Mouse (Mus musculus) splenic B cell, adult 2 months (primary cell): Measurements from ENCODE around the gene Tgif1.

ENCODE experiments used
- DNase-seq: peaks from one replicate; pipeline ENCODE4 v3.0.0-alpha.2; 2011; ENCODE audit warnings: low read depth, low spot score
- H3K27me3 ChIP-seq: 2 replicates; pipeline ENCODE4 v1.6.1; 2012; ENCODE audit warnings: mild to moderate bottlenecking, low read length, moderate library complexity, mixed read lengths; ENCODE audit not compliant: control insufficient read depth, poor library complexity, insufficient read depth, severe bottlenecking
- H3K36me3 ChIP-seq: 2 replicates; pipeline ENCODE4 v1.6.1; 2012; ENCODE audit warnings: mild to moderate bottlenecking, low read length, moderate library complexity, mixed read lengths; ENCODE audit not compliant: control insufficient read depth, poor library complexity, insufficient read depth, severe bottlenecking

Tgif1 gene

DNA sequence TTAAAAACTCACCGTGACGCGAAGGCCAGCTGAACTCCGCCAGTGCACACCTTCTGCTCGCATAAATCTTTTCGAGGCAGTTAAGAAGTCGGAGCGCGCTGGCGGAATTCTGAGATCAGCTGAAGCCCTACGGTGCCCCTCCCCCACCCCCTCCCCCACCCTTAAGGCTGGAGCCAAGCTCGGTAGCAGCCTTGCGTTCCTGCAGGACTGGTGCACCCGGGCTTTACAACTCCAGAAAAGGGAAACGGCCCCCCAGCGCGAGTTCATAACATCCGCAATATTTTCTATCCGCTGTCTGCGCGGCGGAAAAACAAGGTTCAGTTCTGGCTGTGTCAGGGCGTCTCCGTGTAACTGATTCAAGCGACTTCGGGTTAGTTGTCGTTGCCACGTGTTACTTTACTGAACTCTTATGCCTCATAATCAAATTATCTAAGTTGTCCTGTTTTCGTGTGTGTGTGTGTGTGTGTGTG, at the start of gene Tgif1:
Gene Tgif1 (minus strand): TSS at position 111 of the 470 bp plus-strand sequence.
- Histone ChIP-seq H3K36me3 (no peaks in the 10 kb centered on the region), H3K27me3 (no peaks in the 10 kb centered on the region)
- peak; percentile 82 for DNase-seq

DNA sequence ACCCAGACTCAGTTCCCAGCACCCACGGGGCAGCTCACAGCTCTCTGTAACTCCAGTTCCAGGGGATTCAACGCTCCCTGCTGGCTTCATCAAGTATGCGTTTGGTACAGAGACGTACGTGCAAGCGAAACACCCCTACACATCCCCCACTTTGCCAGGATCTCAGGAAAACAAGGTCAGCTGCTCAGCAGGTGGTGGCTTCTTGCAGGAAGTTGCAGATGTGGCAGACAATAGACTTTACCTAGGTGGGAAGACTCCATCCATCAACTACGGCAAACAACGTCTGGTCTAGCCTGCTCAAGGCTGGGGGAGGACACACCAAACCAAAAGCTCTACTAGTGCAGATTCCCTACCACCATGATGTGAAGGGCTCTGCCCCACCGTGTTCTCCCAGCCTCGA, 47.3 kb upstream of the Tgif1 start:
- no peaks in the 10 kb centered on the region for H3K27me3 ChIP-seq
- DNase-seq, result no peak
- peaks cover 3% of the 10 kb centered on the region; the same call in 1 of the 2 replicates for H3K36me3 ChIP-seq

GRCm38 (mm10) chr17:70899642-70900041, 46.3 kb upstream of the Tgif1 start:
- no peaks in the 10 kb centered on the region for H3K27me3 ChIP-seq
- peaks cover 3% of the 10 kb centered on the region; the same call in 1 of the 2 replicates for H3K36me3 ChIP-seq
- DNase-seq, result no peak

DNA sequence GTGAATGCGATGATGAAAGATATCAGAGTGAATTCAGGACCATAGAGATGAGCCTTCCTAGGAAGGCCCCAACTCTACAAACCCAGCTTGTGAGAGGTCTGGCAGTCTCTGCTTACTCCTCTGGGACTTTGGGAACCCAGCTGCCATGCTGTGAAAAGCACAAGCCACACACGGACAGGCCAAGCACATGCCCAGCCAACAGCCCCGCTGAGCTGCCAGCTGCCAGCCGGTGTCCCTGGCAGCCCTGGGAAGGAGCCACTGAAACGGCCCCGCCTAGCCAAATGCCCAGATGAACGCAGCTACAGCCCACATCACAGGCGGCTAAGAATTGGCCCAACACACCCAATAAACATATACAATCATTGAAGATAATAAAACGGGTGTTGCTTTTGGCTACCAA, 41.5 kb upstream of the Tgif1 start:
- no peaks in the 10 kb centered on the region for H3K27me3 ChIP-seq

DNA sequence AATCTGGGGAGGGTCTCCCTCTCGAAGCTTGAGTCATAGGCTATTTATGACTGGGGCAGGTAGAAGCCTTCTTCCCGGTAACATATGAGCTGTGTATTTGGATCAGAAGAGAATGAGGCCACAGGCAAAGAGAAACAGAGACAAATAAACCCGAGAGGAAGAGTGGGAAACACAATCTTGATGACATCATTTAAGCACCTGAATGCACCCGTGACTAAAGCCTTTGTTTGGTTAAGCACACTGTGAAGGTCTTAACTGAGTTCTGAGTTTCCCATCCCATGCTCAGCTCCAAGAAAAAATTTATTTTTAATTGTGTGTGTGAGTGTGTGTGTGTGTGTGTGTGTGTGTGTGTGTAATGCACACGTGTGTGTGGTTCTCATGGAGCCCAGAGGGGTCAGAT, 39.8 kb upstream of the Tgif1 start:
- Histone ChIP-seq H3K36me3 (no peaks in the 10 kb centered on the region), H3K27me3 (no peaks in the 10 kb centered on the region)
- DNase-seq, result no peak

More for the DNA sequence above, 41.5 kb upstream of the Tgif1 start:
- 0 out of 2 replicates have a peak, but pooled peaks cover 1% of the 10 kb centered on the region for H3K36me3 ChIP-seq
- no peak for DNase-seq

DNA sequence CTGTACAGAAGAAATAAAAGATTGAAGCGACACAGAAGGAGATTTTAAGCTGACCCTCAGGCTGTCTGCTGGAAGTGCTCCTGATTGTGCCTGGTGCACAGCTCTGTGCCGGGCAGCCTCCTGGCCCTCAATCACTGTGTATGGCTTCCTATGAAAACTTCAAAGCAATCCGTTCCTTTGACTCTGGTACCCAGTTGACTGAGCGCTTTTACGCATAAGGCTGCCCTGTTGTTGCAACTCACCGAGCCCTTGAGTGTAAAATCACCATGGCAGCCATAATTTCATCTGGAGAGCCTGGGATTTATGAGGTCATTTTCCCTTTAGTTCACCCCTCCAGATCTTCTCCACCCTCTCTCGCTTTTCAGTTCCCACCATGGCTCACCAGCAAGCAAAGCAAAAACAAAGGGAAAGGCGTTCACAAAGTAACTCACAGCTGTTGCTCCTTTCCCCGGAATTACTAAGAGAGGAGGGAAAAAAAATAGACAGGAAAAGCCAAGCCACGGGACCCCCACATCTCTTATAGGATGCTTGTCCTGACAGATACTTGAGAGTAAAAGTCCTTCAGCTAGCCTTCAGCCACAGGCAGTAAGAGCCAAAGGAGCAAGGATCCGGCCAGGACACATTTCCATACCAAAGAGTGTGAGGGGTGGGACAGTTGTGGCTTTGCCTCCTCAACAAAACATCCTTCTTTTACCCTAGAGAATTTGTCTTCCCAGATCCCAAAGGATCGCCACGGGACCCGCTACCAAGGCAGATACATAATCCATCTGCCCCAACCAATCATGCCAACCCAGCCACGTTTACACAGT, 39.1 kb upstream of the Tgif1 start:
- H3K36me3 ChIP-seq, result no peaks in the 10 kb centered on the region
- no peaks in the 10 kb centered on the region for H3K27me3 ChIP-seq
- no peak for DNase-seq

GRCm38 (mm10) chr17:70890571-70890970, 37.2 kb upstream of the Tgif1 start:
- peak; percentile 84 for DNase-seq
- no peaks in the 10 kb centered on the region for H3K27me3 ChIP-seq
- H3K36me3 ChIP-seq, result no peaks in the 10 kb centered on the region

DNA sequence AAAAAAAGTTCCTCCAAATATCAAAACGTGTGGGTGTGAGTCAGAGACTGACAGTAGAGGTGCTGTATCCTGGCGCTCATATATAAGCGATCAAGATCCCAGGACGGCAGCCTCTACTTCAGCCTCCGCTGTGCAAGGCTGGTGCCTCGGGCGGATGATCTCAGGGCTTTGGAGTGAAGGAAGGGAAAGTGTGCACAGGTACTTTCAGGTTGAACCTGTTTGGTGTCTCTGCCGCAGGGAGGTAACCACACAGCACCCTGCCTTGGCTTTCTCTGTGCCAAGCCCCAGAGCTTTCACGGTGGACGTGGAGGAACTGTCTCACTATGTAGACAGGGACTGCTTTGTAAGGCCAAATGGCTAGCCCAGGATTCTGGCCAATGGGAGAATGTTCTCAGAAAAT, 35.3 kb upstream of the Tgif1 start:
- DNase-seq, result no peak
- Histone ChIP-seq H3K27me3 (no peaks in the 10 kb centered on the region), H3K36me3 (no peaks in the 10 kb centered on the region)

- H3K36me3 ChIP-seq, result no peaks in the 10 kb centered on the region
- no peaks in the 10 kb centered on the region; the same call in 1 of the 2 replicates for H3K27me3 ChIP-seq
- DNase-seq, result peak; percentile 75
Observed at GRCm38 (mm10) chr17:70887848-70888247, 34.5 kb upstream of the Tgif1 start.

DNA sequence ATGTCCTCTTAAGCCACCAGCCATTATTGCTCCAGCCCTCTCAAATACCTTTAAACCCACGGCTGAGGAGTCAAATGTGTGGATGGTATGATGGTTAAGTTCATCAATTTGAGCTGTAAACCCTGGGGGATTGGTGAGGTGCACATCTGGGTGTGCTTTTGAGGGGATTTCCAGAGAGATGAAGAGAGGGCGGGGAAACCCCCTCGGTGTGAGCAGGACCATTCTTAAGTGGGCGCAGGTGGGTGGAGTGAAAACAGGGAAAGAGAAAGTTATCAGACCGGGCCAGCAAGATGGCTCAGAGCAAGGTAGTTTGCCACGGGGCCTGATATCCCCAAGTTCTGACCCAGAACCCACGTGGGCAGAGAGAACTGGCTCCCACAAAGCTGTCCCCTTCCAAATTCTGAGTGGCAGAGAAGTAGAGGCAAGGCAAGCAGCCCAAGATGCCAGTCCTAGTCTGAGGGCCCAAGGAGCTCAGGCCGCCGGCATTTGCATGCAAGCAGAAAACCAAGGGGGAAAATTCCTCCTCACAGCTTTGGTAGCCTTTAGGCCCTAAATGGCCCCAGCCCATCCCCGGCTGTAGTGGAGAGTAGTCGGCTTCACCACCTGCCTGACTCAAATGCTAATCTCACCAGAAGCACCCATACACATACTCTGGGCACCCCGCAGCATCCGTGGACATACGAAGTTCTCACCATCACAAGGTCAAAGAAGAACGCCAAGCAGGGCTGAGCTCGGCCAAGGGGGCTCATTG, 33.5 kb upstream of the Tgif1 start:
- peak; percentile 92 for DNase-seq
- no peaks in the 10 kb centered on the region; the same call in 1 of the 2 replicates for H3K27me3 ChIP-seq
- H3K36me3 ChIP-seq, result no peaks in the 10 kb centered on the region

- H3K36me3 ChIP-seq, result no peaks in the 10 kb centered on the region
- DNase-seq, result peak; percentile 49
- H3K27me3 ChIP-seq, result no peaks in the 10 kb centered on the region; the same call in 1 of the 2 replicates
Observed at GRCm38 (mm10) chr17:70885868-70886267, 32.5 kb upstream of the Tgif1 start.

GRCm38 (mm10) chr17:70881934-70882333, 28.6 kb upstream of the Tgif1 start:
- no peaks in the 10 kb centered on the region; the same call in 1 of the 2 replicates for H3K27me3 ChIP-seq
- no peak for DNase-seq
- H3K36me3 ChIP-seq, result no peaks in the 10 kb centered on the region

GRCm38 (mm10) chr17:70881194-70881593, 27.8 kb upstream of the Tgif1 start:
- H3K27me3 ChIP-seq, result no peaks in the 10 kb centered on the region; the same call in 1 of the 2 replicates
- no peak for DNase-seq
- H3K36me3 ChIP-seq, result no peaks in the 10 kb centered on the region

DNA sequence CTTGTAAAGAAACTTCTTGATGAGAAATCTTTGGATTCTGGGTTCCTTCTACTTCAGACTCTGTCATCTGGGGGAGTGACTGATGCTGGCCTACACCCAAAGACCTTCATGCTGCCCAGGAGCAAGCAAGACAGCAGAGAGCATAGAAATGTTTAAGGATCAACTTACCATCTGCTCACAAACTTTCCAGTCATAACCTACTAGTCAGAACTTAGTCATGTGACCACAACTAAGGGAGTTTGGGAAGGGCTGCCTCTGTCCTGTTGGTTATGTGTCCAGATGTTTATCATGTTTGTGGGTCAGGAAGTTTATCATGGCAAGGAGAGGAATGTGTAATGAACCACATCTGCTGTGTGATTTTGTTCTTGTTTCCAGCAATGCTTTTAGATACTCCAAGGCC, 24.9 kb upstream of the Tgif1 start:
- no peak for DNase-seq
- Histone ChIP-seq H3K36me3 (no peaks in the 10 kb centered on the region), H3K27me3 (no peaks in the 10 kb centered on the region; the same call in 1 of the 2 replicates)

DNA sequence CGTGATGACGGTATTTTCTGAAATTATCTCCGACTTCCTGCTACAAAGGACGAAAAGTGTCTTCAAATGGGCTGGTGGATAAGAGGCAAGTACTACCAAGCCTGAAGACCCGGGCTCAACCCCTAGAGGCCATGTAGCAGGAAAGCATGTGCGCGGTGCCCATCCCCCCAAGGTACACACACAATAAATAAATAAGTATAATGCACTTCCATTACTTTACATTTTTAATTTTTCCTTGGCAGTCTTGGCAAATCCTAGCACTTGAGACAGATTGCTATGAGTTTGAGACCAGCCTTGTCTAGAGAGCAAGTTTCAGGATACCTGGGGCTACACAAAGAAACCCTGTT, 20.4 kb upstream of the Tgif1 start:
- H3K36me3 ChIP-seq, result no peaks in the 10 kb centered on the region
- no peaks in the 10 kb centered on the region for H3K27me3 ChIP-seq
- peak; percentile 36 for DNase-seq
